Mouse (Mus musculus) midbrain, embryonic 14.5 days (tissue): Measurements from ENCODE around the gene Tmem86a. TPM values are rescaled to one million over a fixed set of nuclear protein-coding genes. Genes with fewer than 3 reads are reported as not detected.

Experiments
- ATAC-seq: fragments of 200-750 bp; cut with Nextera tagmentation; 2 replicates; pipeline ENCODE4 v1.8.0; 2017; ENCODE audit warnings: moderate number of reproducible peaks, moderate library complexity; ENCODE audit not compliant: low FRiP score, low TSS enrichment
- DNase-seq: peaks from one replicate; pipeline ENCODE4 v3.0.0-alpha.2; 2015
- H3K27ac ChIP-seq: fragments of 300-500 bp; sonication (generic); replicated peaks from 2 replicates; pipeline ENCODE4 v1.5.1; 2014; ENCODE audit warnings: mild to moderate bottlenecking, low read depth, low read length, moderate library complexity
- H3K27me3 ChIP-seq: fragments of 300-500 bp; sonication (generic); 2 replicates; pipeline ENCODE4 v1.6.1; 2014; ENCODE audit warnings: low read length, control low read depth, mixed read lengths; ENCODE audit not compliant: control insufficient read depth, insufficient read depth
- H3K36me3 ChIP-seq: fragments of 300-500 bp; sonication (generic); 2 replicates; pipeline ENCODE4 v1.6.1; 2014; ENCODE audit warnings: low read length, control low read depth; ENCODE audit not compliant: control insufficient read depth, insufficient read depth
- H3K4me1 ChIP-seq: fragments of 300-500 bp; sonication (generic); 2 replicates; pipeline ENCODE4 v1.6.1; 2014; ENCODE audit warnings: mild to moderate bottlenecking, antibody characterized with exemption, low read length, control low read depth; ENCODE audit not compliant: control insufficient read depth, insufficient read depth
- H3K4me2 ChIP-seq: fragments of 300-500 bp; sonication (generic); 2 replicates; pipeline ENCODE4 v1.6.1; 2014; ENCODE audit warnings: mild to moderate bottlenecking, low read length, moderate library complexity
- H3K4me3 ChIP-seq: fragments of 300-500 bp; sonication (generic); replicated peaks from 2 replicates; pipeline ENCODE4 v1.5.1; 2014; ENCODE audit warnings: low read depth, low read length
- H3K9ac ChIP-seq: fragments of 300-500 bp; sonication (generic); replicated peaks from 2 replicates; pipeline ENCODE4 v1.6.1; 2014; ENCODE audit warnings: mild to moderate bottlenecking, low read length, moderate library complexity
- H3K9me3 ChIP-seq: fragments of 300-500 bp; sonication (generic); 2 replicates; pipeline ENCODE4 v1.6.1; 2016; ENCODE audit warnings: low read length, control low read depth, mixed read lengths; ENCODE audit not compliant: control insufficient read depth
- WGBS: fragments of 180-500 bp; shearing (Covaris S2); extraction: QIAGEN DNeasy Blood & Tissue Kit; methylation state at CpG from one replicate; pipeline ENCODE4 v1.1.7; 2014; 5-methylcytosine and 5-hydroxymethylcytosine counted together
- polyA plus RNA-seq: library from polyadenylated mRNA; unstranded; fragments of >200 nt; fragmentation: Nextera tagmentation; extraction: Ambion mirVana; gene quantifications from 2 replicates; pipeline ENCODE4 v1.2.1, GENCODE M21; 2014

Tmem86a gene
- polyA plus RNA-seq, 1 experiment from 2014 or later: 19.7 TPM

- H3K4me1 ChIP-seq: no peaks in the 10 kb centered on the region
- H3K4me3 ChIP-seq: no peak overlapping the region
- H3K27ac ChIP-seq: no peak overlapping the region
- H3K36me3 ChIP-seq: no peaks in the 10 kb centered on the region
- H3K4me2 ChIP-seq: no peak overlapping the region
- DNase-seq (no peak), ATAC-seq (no peak)
- 79% methylated on average over 3 of the region's 3 CpGs for WGBS
- no peaks in the 10 kb centered on the region for H3K9me3 ChIP-seq
- H3K9ac ChIP-seq: no peak overlapping the region
- H3K27me3 ChIP-seq: no peaks in the 10 kb centered on the region
Measured at GRCm38 (mm10) chr7:47041706-47042105, 8.7 kb upstream of the Tmem86a start.

- H3K4me1 ChIP-seq: no peaks in the 10 kb centered on the region
- H3K36me3 ChIP-seq: no peaks in the 10 kb centered on the region
- no peak overlapping the region for H3K9ac ChIP-seq
- no peaks in the 10 kb centered on the region for H3K9me3 ChIP-seq
- H3K27me3 ChIP-seq: no peaks in the 10 kb centered on the region
- no peak overlapping the region for H3K4me3 ChIP-seq
- 90% methylated on average over 4 of the region's 4 CpGs for WGBS
- no peak for ATAC-seq
- DNase-seq: no peak
- no peak overlapping the region for H3K27ac ChIP-seq
- no peak overlapping the region for H3K4me2 ChIP-seq
Measured at GRCm38 (mm10) chr7:47042121-47042520, 8.3 kb upstream of the Tmem86a start.

- H3K27ac ChIP-seq: no peak overlapping the region
- H3K4me2 ChIP-seq: no peak overlapping the region
- ATAC-seq (no peak), DNase-seq (no peak)
- no peaks in the 10 kb centered on the region for H3K36me3 ChIP-seq
- H3K9ac ChIP-seq: no peak overlapping the region
- no peaks in the 10 kb centered on the region for H3K9me3 ChIP-seq
- H3K4me3 ChIP-seq: no peak overlapping the region
- no peaks in the 10 kb centered on the region for H3K27me3 ChIP-seq
- no peaks in the 10 kb centered on the region for H3K4me1 ChIP-seq
- 62% methylated on average over 6 of the region's 6 CpGs for WGBS
Measured at GRCm38 (mm10) chr7:47042823-47043490, 7.4 kb upstream of the Tmem86a start.

GRCm38 (mm10) chr7:47050766-47051165 lies 365 bp downstream of the Tmem86a start:
- WGBS: under 1% methylated on average over 34 of the region's 34 CpGs

GRCm38 (mm10) chr7:47051404-47052151 lies 1.2 kb downstream of the Tmem86a start:
- peak; percentile 56 for DNase-seq
- Histone ChIP-seq H3K4me3 (peak overlapping the region; percentile 95), H3K4me1 (peaks cover 15% of the 10 kb centered on the region), H3K4me2 (peak overlapping the region; percentile 87), H3K9ac (peak overlapping the region; percentile 91), H3K36me3 (peaks cover 11% of the 10 kb centered on the region; the same call in 1 of the 2 replicates), H3K9me3 (no peaks in the 10 kb centered on the region), H3K27me3 (no peaks in the 10 kb centered on the region), H3K27ac (peak overlapping the region; percentile 95; the same call in 1 of the 2 replicates)
- ATAC-seq: no peak
- WGBS: 25% methylated on average over 2 of the region's 2 CpGs

More at GRCm38 (mm10) chr7:47050766-47051165, 365 bp downstream of the Tmem86a start:
- peak; percentile 78 for ATAC-seq
- Histone ChIP-seq H3K4me3 (peak overlapping the region; percentile 95), H3K27me3 (no peaks in the 10 kb centered on the region), H3K9me3 (no peaks in the 10 kb centered on the region), H3K4me1 (peaks cover 15% of the 10 kb centered on the region), H3K9ac (peak overlapping the region; percentile 91), H3K27ac (peak overlapping the region; percentile 95), H3K36me3 (peaks cover 11% of the 10 kb centered on the region; the same call in 1 of the 2 replicates), H3K4me2 (peak overlapping the region; percentile 87)
- peak; percentile 74 for DNase-seq

- Histone ChIP-seq H3K9ac (no peak overlapping the region), H3K9me3 (no peaks in the 10 kb centered on the region), H3K36me3 (peaks cover 11% of the 10 kb centered on the region; the same call in 1 of the 2 replicates), H3K4me2 (peak overlapping the region; percentile 87; the same call in 1 of the 2 replicates), H3K4me3 (no peak overlapping the region), H3K27me3 (no peaks in the 10 kb centered on the region), H3K27ac (peak overlapping the region; percentile 32; the same call in 1 of the 2 replicates), H3K4me1 (peaks cover 15% of the 10 kb centered on the region)
- DNase-seq (peak; percentile 8), ATAC-seq (no peak)
- WGBS: 44% methylated on average over 3 of the region's 3 CpGs
Measured at GRCm38 (mm10) chr7:47052276-47052675, 1.9 kb downstream of the Tmem86a start.

GRCm38 (mm10) chr7:47053287-47053686 lies 2.9 kb downstream of the Tmem86a start:
- Histone ChIP-seq H3K36me3 (peaks cover 11% of the 10 kb centered on the region; the same call in 1 of the 2 replicates), H3K27me3 (no peaks in the 10 kb centered on the region), H3K9me3 (no peaks in the 10 kb centered on the region), H3K4me3 (no peak overlapping the region), H3K4me2 (no peak overlapping the region), H3K9ac (no peak overlapping the region), H3K27ac (no peak overlapping the region), H3K4me1 (peaks cover 15% of the 10 kb centered on the region)
- DNase-seq (no peak), ATAC-seq (no peak)
- WGBS: 95% methylated on average over 15 of the region's 15 CpGs

- DNase-seq (no peak), ATAC-seq (no peak)
- no peak overlapping the region for H3K27ac ChIP-seq
- H3K4me3 ChIP-seq: no peak overlapping the region
- peaks cover 11% of the 10 kb centered on the region; the same call in 1 of the 2 replicates for H3K36me3 ChIP-seq
- no peak overlapping the region for H3K4me2 ChIP-seq
- H3K9me3 ChIP-seq: no peaks in the 10 kb centered on the region
- H3K9ac ChIP-seq: no peak overlapping the region
- H3K4me1 ChIP-seq: peaks cover 15% of the 10 kb centered on the region
- WGBS: 70% methylated on average over 2 of the region's 2 CpGs
- H3K27me3 ChIP-seq: no peaks in the 10 kb centered on the region
Measured at GRCm38 (mm10) chr7:47054666-47055065, 4.3 kb downstream of the Tmem86a start.
